Mouse (Mus musculus) heart, postnatal 0 days (tissue): ENCODE data around the gene Syt12.

Experiments
- CTCF ChIP-seq: IDR thresholded peaks from 2 replicates; pipeline ENCODE4 v1.5.1; 2016; ENCODE audit warnings: antibody characterized with exemption, control low read depth, low read depth
- EP300 ChIP-seq: IDR thresholded peaks from 2 replicates; pipeline ENCODE4 v1.6.1; 2016; ENCODE audit warnings: antibody characterized with exemption, low read depth

DNA sequence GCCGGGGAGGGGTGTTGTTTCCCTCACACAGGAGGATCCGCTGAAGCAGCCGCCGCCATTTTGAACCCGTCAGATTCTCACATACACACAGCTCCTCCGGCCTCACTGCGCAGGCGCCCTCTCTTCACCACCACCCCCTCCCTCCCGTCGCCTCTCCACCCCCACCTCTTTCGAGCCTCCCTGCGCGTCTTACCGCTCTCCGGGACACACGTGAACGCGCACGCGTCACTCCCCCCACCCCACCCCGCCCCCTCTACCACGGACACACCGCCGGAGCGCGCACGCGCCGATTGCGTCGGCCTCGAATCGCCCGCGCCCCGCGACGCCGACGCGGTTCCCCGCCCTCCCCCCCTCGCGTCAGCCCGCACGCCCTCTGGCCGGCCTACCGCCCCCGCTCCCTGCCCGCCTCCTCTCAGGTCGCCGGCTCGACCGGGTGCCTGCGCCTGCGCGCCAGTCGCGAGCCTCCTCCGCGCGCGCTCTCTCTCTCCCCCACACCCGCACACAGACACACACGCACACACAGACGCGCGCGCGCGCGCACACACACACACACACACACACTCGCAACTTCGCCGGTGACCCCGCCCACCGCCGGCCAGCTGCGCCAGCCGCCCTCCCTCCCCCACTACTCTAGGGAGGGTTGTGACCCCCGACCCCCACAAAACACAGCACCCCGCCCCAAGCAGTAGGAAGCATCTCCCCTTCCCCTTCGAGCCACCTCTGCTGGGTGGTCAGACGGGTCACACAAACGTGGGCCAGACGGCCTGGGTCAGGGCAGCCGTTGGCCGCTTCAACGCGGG, 80.0 kb downstream of the Syt12 start:
- TF ChIP-seq EP300 (no peak), CTCF (no peak)
